Mouse (Mus musculus) liver, embryonic 14.5 days (tissue): ENCODE measurements around the gene H2al1i.
"Not testable (repeated sequence)": the region's sequence is repeated elsewhere in the genome, so short reads cannot be mapped to it uniquely, and the experiment has no call there.

ENCODE experiments used
- CTCF ChIP-seq: IDR thresholded peaks from 2 replicates; pipeline ENCODE4 v1.5.1; 2016; ENCODE audit warnings: antibody characterized with exemption, low read depth, control low read depth
- EP300 ChIP-seq: IDR thresholded peaks from 2 replicates; pipeline ENCODE4 v1.6.1; 2016; ENCODE audit warnings: antibody characterized with exemption, low read depth

GRCm38 (mm10) chrX:11324359-11324758 is at the start of gene H2al1i:
- not testable (repeated sequence) for TF ChIP-seq CTCF, EP300
